Mouse (Mus musculus) layer of hippocampus, postnatal 36 days (tissue): Measurements from ENCODE around the gene Zar1l. TPM values are rescaled to one million over a fixed set of nuclear protein-coding genes. Genes with fewer than 3 reads are reported as not detected.

Experiments used
- DNase-seq, 2 experiments: peaks; one replicate each; pipeline ENCODE4 v3.0.0; 2022
- total RNA-seq, 2 experiments: library from RNA; stranded (reverse); gene quantifications; 2 replicates each; pipeline ENCODE4 v1.2.3; 2021

Gene Zar1l
- total RNA-seq, 2 experiments from 2014 or later, result not detected

DNA sequence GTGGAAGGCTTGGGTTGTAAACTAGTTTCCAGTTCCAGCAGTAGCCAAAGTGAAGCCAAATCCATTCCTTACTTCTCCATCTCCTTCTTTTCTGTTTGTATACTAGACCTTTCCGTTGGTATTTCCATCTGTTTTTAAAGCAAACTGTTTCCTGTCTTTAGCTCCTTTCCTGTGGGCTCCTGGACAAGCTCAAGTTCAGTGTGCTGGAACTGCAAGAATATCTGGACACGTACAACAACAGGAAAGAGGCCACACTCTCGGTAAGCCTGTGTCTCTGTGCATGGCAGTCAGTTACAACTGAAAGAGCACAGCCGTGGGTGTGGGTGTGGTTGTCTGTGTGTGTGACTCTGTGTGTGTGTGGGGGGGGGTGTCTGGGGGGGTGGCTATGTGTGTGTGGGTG, 39.4 kb downstream of the Zar1l start:
- no peak for DNase-seq

- DNase-seq, result no peak
These were observed 40.6 kb downstream of the Zar1l start for GRCm38 (mm10) chr5:150477364-150477763.

GRCm38 (mm10) chr5:150468431-150468830, 49.5 kb downstream of the Zar1l start:
- no peak for DNase-seq

DNA sequence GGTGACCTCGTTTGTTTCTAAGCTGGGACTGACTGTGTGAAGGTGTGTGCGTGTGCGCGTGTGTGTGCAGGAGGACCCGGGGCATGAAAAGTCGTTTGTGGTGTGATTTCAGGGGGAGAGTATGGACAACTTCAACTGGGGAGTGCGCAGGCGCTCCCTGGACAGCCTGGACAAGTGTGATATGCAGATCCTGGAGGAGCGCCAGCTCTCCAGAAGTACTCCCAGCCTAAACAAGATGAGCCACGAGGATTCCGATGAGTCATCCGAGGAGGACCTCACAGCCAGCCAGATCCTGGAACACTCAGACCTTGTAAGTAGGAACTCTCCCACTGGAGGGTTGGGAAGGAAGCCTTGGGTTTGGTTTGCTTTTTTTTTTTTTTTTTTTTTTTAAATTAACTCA, 51.8 kb downstream of the Zar1l start:
- DNase-seq, result peak; percentile 17 to 30

- DNase-seq, result no peak
These were observed 52.7 kb downstream of the Zar1l start for GRCm38 (mm10) chr5:150465218-150465617.

DNA sequence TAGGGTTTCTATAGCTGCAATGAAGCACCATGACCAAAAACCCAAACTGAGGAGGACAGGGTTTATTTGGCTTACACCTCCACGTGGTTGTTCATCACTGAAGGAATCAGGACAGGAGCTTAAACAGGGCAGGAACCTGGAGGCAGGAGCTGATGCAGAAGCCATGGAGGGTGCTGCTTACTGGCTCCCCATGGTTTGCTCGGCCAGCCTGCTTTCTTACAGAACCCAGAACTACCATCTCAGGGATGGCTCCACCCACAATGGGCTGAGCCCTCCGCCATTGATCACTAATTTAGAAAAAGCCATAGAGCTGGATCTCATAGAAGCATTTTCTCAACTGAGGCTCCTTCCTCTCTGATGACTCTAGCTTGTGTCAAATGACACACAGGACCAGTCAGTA, 53.2 kb downstream of the Zar1l start:
- no peak for DNase-seq

GRCm38 (mm10) chr5:150459801-150460200, 58.2 kb downstream of the Zar1l start:
- DNase-seq, result no peak

GRCm38 (mm10) chr5:150457904-150458739, 59.8 kb downstream of the Zar1l start:
- no peak for DNase-seq

DNA sequence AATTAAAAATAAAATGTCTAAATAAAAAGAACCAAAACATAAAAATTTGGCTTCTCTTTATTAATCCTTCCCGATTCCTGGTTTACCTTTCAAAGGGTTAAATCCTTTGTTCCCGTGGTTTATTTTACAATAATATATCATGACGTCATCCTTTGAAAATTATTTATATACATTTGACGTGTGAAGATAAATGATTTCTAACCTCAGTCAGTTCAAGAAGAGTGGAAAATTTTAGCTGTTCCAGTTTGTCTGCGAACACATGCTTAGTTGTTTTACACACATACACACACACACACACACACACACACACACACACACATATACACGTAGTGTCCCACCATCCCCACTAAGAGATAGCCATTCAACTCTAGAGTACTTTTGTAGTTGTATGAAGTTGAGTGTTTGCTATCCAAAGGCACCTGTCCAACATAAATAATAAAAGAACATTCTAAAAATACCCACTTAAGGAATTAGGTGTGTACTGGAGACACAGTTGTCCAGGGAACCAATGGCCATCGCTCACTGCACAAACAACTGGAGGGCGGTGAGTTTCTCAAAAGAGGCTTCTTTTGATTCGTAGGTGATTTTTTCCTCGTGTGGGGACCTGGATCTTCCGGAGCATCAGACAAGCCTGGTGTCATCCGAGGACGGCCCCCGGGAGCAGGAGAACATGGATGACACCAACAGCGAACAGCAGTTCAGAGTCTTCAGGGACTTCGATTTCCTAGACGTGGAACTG, 60.6 kb downstream of the Zar1l start:
- DNase-seq, result no peak

Other genes with a start within 250 kb of the Zar1l start
- gene Brca2, start 4.5 kb upstream of the Zar1l start, total RNA-seq, result 1 to 10 TPM; 4.3 to 5.3 TPM
- gene N4bp2l1, start 79.0 kb upstream of the Zar1l start, total RNA-seq, result 10 to 100 TPM; 51.2 to 58.5 TPM
- 10 to 100 TPM; 84.8 to 97.6 TPM for gene N4bp2l2, start 148.0 kb upstream of the Zar1l start, total RNA-seq
- 10 to 100 TPM; 81.7 to 83.7 TPM for gene Pds5b, start 155.6 kb upstream of the Zar1l start, total RNA-seq